Mouse (Mus musculus) erythroblast, embryonic 14.5 days (primary cell): Measurements from ENCODE around the gene Myo1c. TPM values are rescaled to one million over a fixed set of nuclear protein-coding genes. Genes with fewer than 3 reads are reported as not detected.
A peak's percentile ranks its signal among the peaks of the same experiment; 100 is the strongest.

Experiments used
- H3K27me3 ChIP-seq: 2 replicates; pipeline ENCODE4 v1.6.1; 2012; ENCODE audit warnings: inconsistent platforms; ENCODE audit not compliant: control insufficient read depth
- H3K36me3 ChIP-seq: 2 replicates; pipeline ENCODE4 v1.6.1; 2012; ENCODE audit warnings: mild to moderate bottlenecking, inconsistent platforms; ENCODE audit not compliant: control insufficient read depth
- H3K4me1 ChIP-seq: 2 replicates; pipeline ENCODE4 v1.6.1; 2012; ENCODE audit warnings: inconsistent platforms; ENCODE audit not compliant: control insufficient read depth
- H3K4me3 ChIP-seq: replicated peaks from 2 replicates; pipeline ENCODE3; 2012; ENCODE audit warnings: moderate library complexity, mild to moderate bottlenecking, inconsistent platforms
- H3K9me3 ChIP-seq: 2 replicates; pipeline ENCODE4 v1.6.1; 2012; ENCODE audit warnings: low read length, inconsistent platforms, mixed read lengths; ENCODE audit not compliant: control insufficient read depth
- GATA1 ChIP-seq: IDR thresholded peaks from 2 replicates; pipeline ENCODE4 v1.6.1; 2012; ENCODE audit warnings: low read length, inconsistent platforms, mixed read lengths
- TAL1 ChIP-seq: IDR thresholded peaks from 3 replicates; pipeline ENCODE4 v1.6.1; 2012; ENCODE audit warnings: low read length, inconsistent platforms, mixed read lengths
- polyA plus RNA-seq: library from polyadenylated mRNA; stranded (reverse); fragments of >175 nt; gene quantifications from 2 replicates; pipeline ENCODE4 v1.2.3, GENCODE M21; 2012

Gene Myo1c
- polyA plus RNA-seq, 1 experiment: 2.4 TPM

DNA sequence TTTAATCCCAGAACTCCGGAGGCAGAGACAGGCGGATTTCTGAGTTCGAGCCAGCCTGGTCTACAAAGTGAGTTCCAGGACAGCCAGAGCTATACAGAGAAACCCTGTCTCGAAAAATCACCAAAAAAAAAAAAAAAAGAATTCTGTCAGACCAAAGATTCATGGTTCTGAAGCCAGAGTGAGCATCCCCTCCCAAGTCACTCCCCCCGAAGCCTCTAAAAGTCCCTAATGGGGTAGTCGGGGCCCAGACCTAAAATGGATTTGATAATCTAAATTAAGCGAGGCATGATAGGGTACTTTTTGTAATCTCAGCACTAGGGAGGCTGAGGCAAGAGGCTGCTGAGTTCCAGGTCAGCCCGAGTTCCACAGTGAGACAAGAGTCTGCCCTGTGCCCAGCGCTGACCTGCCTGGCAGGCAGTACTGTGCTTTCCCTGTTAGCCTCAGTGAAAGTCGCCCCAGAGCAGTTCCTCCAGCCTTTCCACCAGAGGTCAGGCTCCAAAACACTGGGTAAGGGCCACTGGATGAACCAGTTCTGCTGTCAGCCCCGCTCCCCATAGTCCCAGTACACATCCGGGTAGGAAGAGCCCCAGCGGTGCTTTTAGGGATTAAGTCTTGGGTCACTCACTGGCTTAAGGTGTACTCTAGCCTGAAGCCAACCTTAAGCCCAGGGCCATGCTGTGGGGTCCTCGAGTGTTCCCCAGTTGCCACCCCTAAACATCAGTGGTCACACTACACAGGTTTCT, 2.8 kb downstream of the Myo1c start:
- Histone ChIP-seq H3K36me3 (peaks cover 16% of the 10 kb centered on the region), H3K4me3 (peak overlapping the region; percentile 80), H3K27me3 (no peaks in the 10 kb centered on the region), H3K9me3 (no peaks in the 10 kb centered on the region), H3K4me1 (peaks cover 82% of the 10 kb centered on the region)
- TF ChIP-seq GATA1 (no peak), TAL1 (no peak)

GRCm38 (mm10) chr11:75653781-75654470, 3.6 kb downstream of the Myo1c start:
- TF ChIP-seq TAL1 (no peak), GATA1 (no peak)
- peak overlapping the region; percentile 80 for H3K4me3 ChIP-seq
- H3K27me3 ChIP-seq: no peaks in the 10 kb centered on the region
- H3K36me3 ChIP-seq: peaks cover 20% of the 10 kb centered on the region
- H3K9me3 ChIP-seq: no peaks in the 10 kb centered on the region
- peaks cover 81% of the 10 kb centered on the region for H3K4me1 ChIP-seq

DNA sequence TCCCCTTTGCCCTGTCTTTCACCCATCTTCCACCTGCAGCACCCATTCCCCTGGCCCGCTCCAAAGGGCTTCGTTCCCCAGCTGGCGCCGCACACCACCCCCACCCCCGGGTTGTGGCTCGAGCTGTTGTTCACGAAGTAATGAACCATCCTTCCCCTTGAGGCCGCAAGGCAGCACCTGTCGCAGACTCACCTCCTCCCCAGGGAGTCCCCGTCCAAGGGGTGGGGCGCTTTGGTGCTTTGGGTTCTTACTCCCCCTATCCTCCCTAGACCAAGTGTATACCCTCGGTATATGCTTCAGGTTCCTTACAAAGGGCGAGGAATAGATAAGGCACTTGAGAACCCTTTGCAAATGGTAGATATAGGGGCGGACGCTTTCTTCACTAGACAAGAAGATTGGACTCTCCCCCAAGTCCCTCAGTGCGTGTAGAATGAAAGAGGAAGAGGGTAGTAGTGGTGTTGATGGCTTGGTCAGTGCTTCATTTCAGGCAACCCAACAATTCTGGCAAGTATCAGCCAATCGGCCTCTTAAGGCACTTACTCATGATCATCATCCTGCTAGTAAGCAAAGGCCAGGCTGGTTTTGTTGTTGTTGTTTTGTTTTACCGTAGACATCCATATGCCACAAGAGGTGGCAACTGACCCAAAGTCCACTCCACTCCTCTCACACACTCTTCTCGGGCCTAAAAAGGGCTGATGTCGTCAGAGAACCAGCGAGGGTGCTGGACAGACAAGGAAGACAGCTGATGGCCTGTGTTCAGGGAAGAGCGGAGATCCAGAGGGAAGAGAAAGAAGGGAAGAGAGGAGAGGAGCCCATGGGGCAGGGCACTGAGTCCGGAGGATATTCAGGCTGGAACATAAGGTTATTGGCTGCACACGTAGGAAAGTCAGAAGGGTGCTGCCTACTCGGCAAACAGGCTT, 4.4 kb downstream of the Myo1c start:
- Histone ChIP-seq H3K9me3 (no peaks in the 10 kb centered on the region), H3K4me1 (peaks cover 73% of the 10 kb centered on the region)

GRCm38 (mm10) chr11:75655621-75656545, 5.6 kb downstream of the Myo1c start:
- Histone ChIP-seq H3K4me1 (peaks cover 65% of the 10 kb centered on the region), H3K36me3 (peaks cover 38% of the 10 kb centered on the region), H3K27me3 (no peaks in the 10 kb centered on the region), H3K9me3 (no peaks in the 10 kb centered on the region), H3K4me3 (peak overlapping the region; percentile 80)
- TF ChIP-seq GATA1 (no peak), TAL1 (no peak)

More for the DNA sequence above, 4.4 kb downstream of the Myo1c start:
- no peak for TF ChIP-seq TAL1
- no peak for TF ChIP-seq GATA1
- peaks cover 26% of the 10 kb centered on the region for H3K36me3 ChIP-seq
- no peaks in the 10 kb centered on the region for H3K27me3 ChIP-seq
- peak overlapping the region; percentile 80 for H3K4me3 ChIP-seq

- H3K27me3 ChIP-seq: no peaks in the 10 kb centered on the region
- peak overlapping the region; percentile 80 for H3K4me3 ChIP-seq
- peaks cover 55% of the 10 kb centered on the region for H3K4me1 ChIP-seq
- H3K36me3 ChIP-seq: peaks cover 48% of the 10 kb centered on the region
- TF ChIP-seq TAL1 (no peak), GATA1 (no peak)
- H3K9me3 ChIP-seq: no peaks in the 10 kb centered on the region
These were observed 6.6 kb downstream of the Myo1c start for GRCm38 (mm10) chr11:75656621-75657590.

DNA sequence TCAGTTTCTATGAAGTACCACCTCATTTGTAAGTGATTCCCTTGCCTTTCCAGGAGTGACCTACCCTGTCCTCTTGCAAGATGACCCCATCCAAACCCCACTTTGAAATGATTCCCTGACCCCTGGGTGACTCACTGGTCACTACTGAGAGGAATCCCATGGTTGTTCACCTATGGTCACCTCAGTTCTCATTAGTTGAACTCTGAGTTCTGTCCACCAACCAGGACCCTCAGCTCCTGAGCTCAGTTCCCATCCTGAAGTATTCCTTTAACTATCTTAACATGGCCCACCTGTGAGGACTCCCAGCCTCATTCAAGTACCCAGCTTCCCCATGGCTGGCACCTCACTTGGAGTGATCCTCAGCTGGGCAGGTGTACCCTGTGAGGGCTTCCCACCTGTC, 7.5 kb downstream of the Myo1c start:
- peaks cover 46% of the 10 kb centered on the region for H3K4me1 ChIP-seq
- peaks cover 57% of the 10 kb centered on the region for H3K36me3 ChIP-seq

GRCm38 (mm10) chr11:75658311-75658710, 8.0 kb downstream of the Myo1c start:
- peaks cover 41% of the 10 kb centered on the region for H3K4me1 ChIP-seq

More for the DNA sequence above, 7.5 kb downstream of the Myo1c start:
- no peak overlapping the region for H3K4me3 ChIP-seq
- no peaks in the 10 kb centered on the region for H3K9me3 ChIP-seq
- no peak for TF ChIP-seq GATA1
- no peak for TF ChIP-seq TAL1
- no peaks in the 10 kb centered on the region for H3K27me3 ChIP-seq

More at GRCm38 (mm10) chr11:75658311-75658710, 8.0 kb downstream of the Myo1c start:
- H3K27me3 ChIP-seq: no peaks in the 10 kb centered on the region
- no peak overlapping the region for H3K4me3 ChIP-seq
- peaks cover 60% of the 10 kb centered on the region for H3K36me3 ChIP-seq
- H3K9me3 ChIP-seq: no peaks in the 10 kb centered on the region
- no peak for TF ChIP-seq TAL1
